Mouse (Mus musculus): ENCODE measurements around the gene Sprr2e. TPM values are rescaled to one million over a fixed set of nuclear protein-coding genes. Genes with fewer than 3 reads are reported as not detected.

Sprr2e gene
- total RNA-seq (2017), result not detected in 3 replicates

- ATAC-seq (replicated peaks; ENCODE audit: insufficient number of reproducible peaks, low FRiP score, low TSS enrichment, poor library complexity, severe bottlenecking), result no peak
These were observed at the start of gene Sprr2e for GRCm38 (mm10) chr3:92351843-92352242. TSS of gene Sprr2e (plus strand) at chr3:92352143.

- ATAC-seq (replicated peaks; ENCODE audit: insufficient number of reproducible peaks, low FRiP score, low TSS enrichment, poor library complexity, severe bottlenecking), result no peak
These were observed 44.5 kb upstream of the Sprr2e start for GRCm38 (mm10) chr3:92307406-92307805.

- no peak for ATAC-seq (replicated peaks; ENCODE audit: insufficient number of reproducible peaks, low FRiP score, low TSS enrichment, poor library complexity, severe bottlenecking)
These were observed 35.6 kb upstream of the Sprr2e start, which contains the start of gene Sprr2b for GRCm38 (mm10) chr3:92316320-92316719. TSS of gene Sprr2b (plus strand) at chr3:92316620.

- ATAC-seq (replicated peaks; ENCODE audit: insufficient number of reproducible peaks, low FRiP score, low TSS enrichment, poor library complexity, severe bottlenecking), result no peak
These were observed 34.6 kb upstream of the Sprr2e start for GRCm38 (mm10) chr3:92317384-92317783.

- ATAC-seq (replicated peaks; ENCODE audit: insufficient number of reproducible peaks, low FRiP score, low TSS enrichment, poor library complexity, severe bottlenecking), result no peak
These were observed 15.7 kb upstream of the Sprr2e start for GRCm38 (mm10) chr3:92336278-92336677.

GRCm38 (mm10) chr3:92338840-92339239 lies 13.1 kb upstream of the Sprr2e start, which contains the start of gene Sprr2d:
TSS of gene Sprr2d (plus strand) at chr3:92339140.
- ATAC-seq (replicated peaks; ENCODE audit: insufficient number of reproducible peaks, low FRiP score, low TSS enrichment, poor library complexity, severe bottlenecking), result no peak

- ATAC-seq (replicated peaks; ENCODE audit: insufficient number of reproducible peaks, low FRiP score, low TSS enrichment, poor library complexity, severe bottlenecking), result no peak
These were observed 9.7 kb downstream of the Sprr2e start for GRCm38 (mm10) chr3:92361619-92362018.

GRCm38 (mm10) chr3:92364887-92365286 lies 12.9 kb downstream of the Sprr2e start, which contains the start of gene Sprr2f:
TSS of gene Sprr2f (plus strand) at chr3:92365187.
- ATAC-seq (replicated peaks; ENCODE audit: insufficient number of reproducible peaks, low FRiP score, low TSS enrichment, poor library complexity, severe bottlenecking), result no peak

GRCm38 (mm10) chr3:92373613-92374012 lies 21.7 kb downstream of the Sprr2e start:
- no peak for ATAC-seq (replicated peaks; ENCODE audit: insufficient number of reproducible peaks, low FRiP score, low TSS enrichment, poor library complexity, severe bottlenecking)

- no peak for ATAC-seq (replicated peaks; ENCODE audit: insufficient number of reproducible peaks, low FRiP score, low TSS enrichment, poor library complexity, severe bottlenecking)
These were observed 33.4 kb downstream of the Sprr2e start, which contains the start of gene Sprr2h for GRCm38 (mm10) chr3:92385385-92385784. TSS of gene Sprr2h (plus strand) at chr3:92385685.

GRCm38 (mm10) chr3:92394301-92394700 lies 42.4 kb downstream of the Sprr2e start:
- ATAC-seq (replicated peaks; ENCODE audit: insufficient number of reproducible peaks, low FRiP score, low TSS enrichment, poor library complexity, severe bottlenecking), result no peak

Other genes starting within 250 kb of the Sprr2e start
- not detected in 3 replicates for gene Prr9, start 228.2 kb upstream of the Sprr2e start, total RNA-seq (2017)
- not detected in 3 replicates for gene Lelp1, start 209.4 kb upstream of the Sprr2e start, total RNA-seq (2017)
- gene Sprr2a1, start 136.3 kb upstream of the Sprr2e start, total RNA-seq (2017), result not detected in 3 replicates
- not detected in 3 replicates for gene Sprr2a2, start 136.2 kb upstream of the Sprr2e start, total RNA-seq (2017)
- gene Sprr2a3, start 66.7 kb upstream of the Sprr2e start, total RNA-seq (2017), result not detected in 3 replicates
- not detected in 3 replicates for gene Sprr2b, start 35.5 kb upstream of the Sprr2e start, total RNA-seq (2017)
- not detected in 3 replicates for gene Sprr2d, start 13.0 kb upstream of the Sprr2e start, total RNA-seq (2017)
- gene Sprr2f, start 13.0 kb downstream of the Sprr2e start, total RNA-seq (2017), result not detected in 3 replicates
- not detected in 3 replicates for gene Sprr2h, start 33.5 kb downstream of the Sprr2e start, total RNA-seq (2017)
- not detected in 3 replicates for gene Sprr2i, start 55.8 kb downstream of the Sprr2e start, total RNA-seq (2017)
- gene Sprr2j-ps, start 65.9 kb downstream of the Sprr2e start, total RNA-seq (2017), result not detected in 3 replicates
- 1.3 to 3.4 TPM (median 2.5 TPM) in 3 replicates for gene Gm9774, start 77.3 kb downstream of the Sprr2e start, total RNA-seq (2017)
- not detected in 3 replicates for gene Sprr2k, start 80.4 kb downstream of the Sprr2e start, total RNA-seq (2017)
- not detected in 3 replicates for gene Sprr1b, start 86.6 kb downstream of the Sprr2e start, total RNA-seq (2017)
- not detected in 3 replicates for gene Sprr3, start 106.6 kb downstream of the Sprr2e start, total RNA-seq (2017)
- gene Sprr1a, start 133.8 kb downstream of the Sprr2e start, total RNA-seq (2017), result not detected in 3 replicates
- gene Sprr4, start 148.3 kb downstream of the Sprr2e start, total RNA-seq (2017), result not detected in 3 replicates
- gene 2310046K23Rik, start 182.4 kb downstream of the Sprr2e start, total RNA-seq (2017), result not detected in 3 replicates
- not detected in 3 replicates for gene Ivl, start 221.6 kb downstream of the Sprr2e start, total RNA-seq (2017)
- not detected in 3 replicates for gene Smcp, start 236.9 kb downstream of the Sprr2e start, total RNA-seq (2017)